Mouse (Mus musculus) ovary, adult 18-20 months (tissue): ENCODE results near the gene Nmu.

Experiments
- DNase-seq: peaks from one replicate; pipeline ENCODE4 v3.0.0; 2022; ENCODE audit warnings: low spot score, mixed read lengths

Gene Nmu

DNA sequence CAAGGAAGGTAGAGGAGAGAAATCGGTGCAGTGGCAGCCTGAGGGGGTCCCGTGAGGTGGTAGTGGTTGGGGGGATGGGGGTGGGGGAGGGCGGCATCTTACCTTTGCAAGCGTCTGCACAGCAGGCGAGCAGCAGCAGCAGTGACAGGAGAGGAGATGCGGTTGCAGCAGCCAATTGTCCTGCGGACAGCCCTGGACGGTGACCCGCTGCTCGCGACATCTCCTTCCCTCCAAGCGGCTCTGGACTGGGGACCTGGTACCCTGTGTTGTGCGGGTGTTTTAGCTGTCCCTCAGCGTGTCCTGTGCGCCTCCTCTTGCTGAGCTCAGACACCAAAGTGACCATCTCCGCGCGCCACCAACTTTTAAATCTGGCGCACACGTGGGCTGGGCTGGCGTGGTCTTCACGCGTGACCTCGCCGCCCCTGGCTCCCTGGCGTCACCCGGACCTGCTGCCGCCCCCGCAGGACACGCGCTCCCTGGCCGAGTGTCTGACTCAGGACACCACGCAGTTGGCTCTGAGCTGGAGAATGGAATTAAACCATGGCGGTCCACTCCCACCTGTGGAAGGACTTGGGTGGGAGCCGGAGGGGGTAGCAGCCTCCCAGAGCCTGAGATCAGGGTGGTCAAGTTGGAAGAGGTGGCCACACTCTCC is at the start of gene Nmu:
Gene Nmu, minus strand, starts transcription at position 336 of the 652 bp plus-strand sequence.
- no peak for DNase-seq

DNA sequence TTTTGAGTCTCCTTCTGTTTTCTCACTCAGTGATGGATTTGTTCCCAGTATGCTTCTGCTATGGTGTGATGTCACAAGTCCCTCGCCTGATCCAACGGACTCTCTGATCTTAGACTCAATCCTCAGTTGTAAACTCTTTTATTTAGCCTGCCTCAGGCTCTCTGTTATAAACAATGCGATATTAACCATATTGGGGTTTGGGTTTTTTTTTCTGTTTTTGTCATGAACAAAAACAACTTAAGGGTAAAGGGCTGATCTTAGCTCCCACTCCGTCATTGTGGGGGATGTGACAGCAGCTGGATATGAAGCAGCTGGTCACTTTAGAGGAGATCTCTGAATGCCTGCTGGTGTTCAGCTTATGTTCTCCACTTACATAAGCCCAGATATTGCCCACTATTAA is 48.1 kb upstream of the Nmu start:
- no peak for DNase-seq

- DNase-seq: no peak
Measured at GRCm38 (mm10) chr5:76394382-76394781, 30.8 kb upstream of the Nmu start.

GRCm38 (mm10) chr5:76389041-76389795 is 25.6 kb upstream of the Nmu start:
- DNase-seq: no peak

DNA sequence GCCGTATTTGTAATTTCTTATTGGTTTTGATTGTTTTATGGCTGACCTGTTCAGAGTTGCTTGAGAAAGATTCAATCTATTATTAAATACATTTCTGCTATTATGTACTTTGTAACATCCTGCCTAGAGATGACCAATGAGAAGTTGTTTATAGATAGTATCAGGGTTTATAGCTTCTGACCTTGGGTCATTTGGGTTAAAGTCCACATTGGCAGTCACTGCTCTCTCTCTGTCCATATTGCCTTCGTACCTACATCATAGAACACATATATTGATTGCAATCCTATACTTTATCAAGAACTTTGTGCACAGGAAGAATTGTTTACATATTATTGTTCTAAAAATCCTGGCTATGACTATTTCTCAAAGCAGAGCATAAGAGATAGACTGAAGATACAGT is 24.9 kb upstream of the Nmu start:
- DNase-seq: no peak

GRCm38 (mm10) chr5:76383673-76384072 is 20.1 kb upstream of the Nmu start:
- no peak for DNase-seq

DNA sequence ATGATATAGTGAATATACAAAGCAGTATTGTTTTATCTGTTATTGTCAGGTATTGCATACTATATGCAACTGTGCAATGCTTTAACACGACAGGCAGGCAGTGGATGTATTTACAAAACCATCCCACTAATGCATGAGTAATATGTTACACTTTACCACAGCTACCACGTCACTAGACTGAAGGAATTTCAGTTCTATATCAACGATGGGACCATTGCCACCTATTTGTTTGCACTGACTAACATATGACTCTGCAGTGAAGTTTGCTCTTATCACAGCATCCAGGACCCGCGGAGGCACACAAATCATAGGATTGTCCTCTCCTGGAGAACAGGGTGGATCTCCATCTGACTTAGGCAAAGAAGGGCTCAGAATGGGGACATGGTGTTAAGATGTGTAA is 18.2 kb upstream of the Nmu start:
- no peak for DNase-seq

GRCm38 (mm10) chr5:76379216-76379615 is 15.6 kb upstream of the Nmu start:
- DNase-seq: no peak

DNA sequence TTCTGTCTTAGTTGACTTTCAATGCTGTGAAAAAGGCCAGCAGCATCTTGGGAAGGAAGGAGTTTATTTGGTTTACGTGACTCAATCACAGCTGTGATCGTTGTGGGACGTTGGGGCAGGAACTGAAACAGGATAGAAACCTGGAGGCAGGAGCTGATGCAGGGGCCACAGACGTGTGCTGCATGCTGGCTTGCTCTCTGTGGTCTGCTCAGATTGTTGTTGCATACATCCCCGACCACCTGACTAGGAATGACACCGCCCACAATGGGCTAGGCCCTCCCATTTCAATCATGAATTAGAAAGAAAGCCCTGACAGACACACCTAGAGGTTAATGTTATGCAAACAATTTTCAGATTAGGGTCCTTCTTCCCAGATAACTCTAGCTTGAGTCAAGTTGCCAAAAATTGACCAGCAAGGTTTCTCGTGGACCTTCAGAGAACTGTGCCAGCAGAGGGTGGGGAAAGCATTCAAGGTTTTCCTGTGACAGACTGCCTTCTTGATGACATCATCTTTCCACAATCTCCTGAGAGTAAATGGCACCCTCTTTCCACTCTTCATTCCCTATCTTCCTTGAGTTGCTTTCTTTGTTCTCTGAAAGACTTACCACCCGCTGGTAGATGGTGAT is 5.7 kb upstream of the Nmu start:
- no peak for DNase-seq

DNA sequence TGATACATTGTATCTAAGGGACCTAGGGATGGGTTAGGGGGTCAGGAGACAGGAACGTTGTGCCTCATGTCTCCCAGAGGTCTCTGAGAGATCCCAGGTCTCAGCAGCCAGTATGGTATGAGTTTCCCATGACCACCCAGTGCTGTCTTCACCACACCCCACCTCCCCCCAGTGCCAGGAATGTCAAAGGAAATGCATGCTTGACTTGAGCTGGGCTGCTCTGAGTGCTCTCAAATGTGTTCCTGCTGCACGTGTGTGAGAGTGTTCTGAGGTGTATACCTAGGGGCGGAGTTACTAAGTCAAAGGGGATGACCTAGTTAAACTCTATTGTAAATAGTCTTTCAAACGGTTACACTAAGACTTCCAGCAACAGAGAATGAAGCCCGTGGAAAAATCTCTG is 1.8 kb upstream of the Nmu start:
- no peak for DNase-seq

- DNase-seq: no peak
Measured at GRCm38 (mm10) chr5:76360786-76361185, 2.8 kb downstream of the Nmu start.

DNA sequence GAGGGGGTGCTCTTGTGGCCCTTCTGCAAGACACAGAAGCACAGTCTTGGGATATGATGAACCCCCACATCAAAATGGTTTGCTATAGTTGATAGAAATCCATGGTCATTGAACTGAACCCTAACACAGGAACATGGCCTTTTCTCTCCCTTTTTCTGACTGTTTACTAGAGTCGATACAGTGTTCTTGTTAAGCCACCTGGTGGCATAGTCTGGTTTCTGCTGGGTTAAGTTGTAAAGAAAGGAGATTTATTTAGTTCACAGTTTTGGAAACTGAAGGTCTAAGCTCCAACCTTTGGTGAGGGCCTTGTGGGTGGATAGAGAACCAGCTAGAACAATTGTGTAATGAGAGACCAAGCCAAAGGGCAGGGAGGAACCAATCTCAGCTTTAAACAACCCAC is 3.5 kb downstream of the Nmu start:
- DNase-seq: no peak

DNA sequence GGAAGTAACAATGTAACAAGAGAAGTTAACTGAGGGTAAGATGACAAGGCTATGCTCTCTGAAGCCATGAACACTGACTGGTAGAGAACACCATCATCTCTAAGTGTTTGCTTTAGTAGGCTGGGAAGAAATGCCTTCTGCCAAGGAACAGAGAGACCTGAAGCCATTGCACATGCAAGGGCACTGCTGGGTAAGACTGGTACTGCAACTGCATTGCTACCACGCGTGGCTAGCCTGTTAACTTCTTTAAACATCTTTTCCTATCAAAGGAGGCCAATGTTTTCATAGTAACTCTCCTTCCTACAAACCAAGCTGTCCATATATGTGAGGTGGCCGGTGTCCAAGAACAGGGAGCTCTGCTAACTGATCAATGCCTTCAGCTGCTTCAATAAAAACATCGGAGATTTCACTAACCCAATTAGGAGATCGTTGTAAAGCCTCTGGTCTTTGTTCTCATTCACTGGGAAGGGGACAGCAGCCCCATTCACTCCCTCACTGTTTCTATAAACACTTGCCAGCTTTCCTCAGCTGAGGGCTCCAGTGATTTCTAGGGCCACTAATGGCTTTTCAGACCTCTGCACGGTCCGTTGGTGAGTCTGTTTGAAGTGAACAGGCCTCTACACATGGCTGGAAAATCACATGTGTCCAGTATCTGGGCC is 11.5 kb downstream of the Nmu start:
- DNase-seq: no peak

DNA sequence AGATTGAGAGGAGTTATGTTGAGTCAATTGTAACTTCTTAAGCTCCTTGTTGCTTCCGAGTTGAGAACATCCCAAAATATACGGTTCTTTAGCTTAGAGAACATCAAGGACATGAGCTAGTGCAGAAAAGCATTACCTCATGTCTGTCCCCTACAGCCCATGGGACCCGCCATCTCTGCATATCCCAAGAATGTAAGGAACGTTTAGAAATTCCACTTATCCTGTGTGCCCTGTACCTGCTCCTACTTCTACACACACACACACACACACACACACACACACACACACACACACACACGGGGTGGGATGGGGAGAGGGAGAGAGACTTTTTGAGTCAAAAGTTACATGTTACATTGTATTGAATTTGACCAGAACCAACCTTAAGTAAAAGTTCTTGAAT is 12.1 kb downstream of the Nmu start:
- no peak for DNase-seq

DNA sequence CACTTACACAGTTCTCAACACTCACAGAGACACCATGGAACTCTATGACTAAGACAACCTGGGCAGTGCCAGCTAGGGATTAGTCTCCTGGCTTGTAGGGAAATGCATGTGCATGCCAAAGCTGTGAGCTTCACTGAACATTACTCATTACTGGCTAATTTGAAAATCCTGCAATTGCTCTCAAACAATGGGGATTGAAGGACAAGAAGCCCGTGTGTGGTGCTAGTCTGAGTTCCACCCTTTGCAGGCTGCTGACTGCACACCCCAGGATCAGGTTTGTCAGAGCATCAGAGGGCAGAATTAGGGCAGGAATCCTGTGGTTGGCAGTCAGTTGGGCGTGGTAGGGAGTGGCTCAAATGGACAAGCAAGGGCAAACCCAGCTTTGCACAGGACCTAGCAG is 17.5 kb downstream of the Nmu start:
- DNase-seq: no peak

DNA sequence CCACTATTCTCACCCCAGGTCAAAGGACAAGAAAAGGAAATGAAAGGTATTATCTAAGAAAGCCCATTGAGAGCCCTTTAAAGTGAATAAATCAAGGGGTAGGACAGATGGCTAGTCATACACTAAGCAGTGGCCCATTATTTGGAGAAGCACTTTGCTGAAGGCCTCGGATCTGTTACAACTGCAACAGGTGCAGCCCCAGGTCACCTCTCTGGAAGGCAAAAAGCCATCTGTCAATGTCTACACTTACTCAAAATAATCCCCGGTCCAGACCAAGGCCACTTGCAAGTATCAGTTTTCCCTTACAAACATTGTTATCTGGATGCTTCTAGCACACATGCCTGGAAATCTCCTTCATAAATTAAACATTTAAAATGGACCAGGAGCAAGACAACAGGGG is 22.7 kb downstream of the Nmu start:
- no peak for DNase-seq

DNA sequence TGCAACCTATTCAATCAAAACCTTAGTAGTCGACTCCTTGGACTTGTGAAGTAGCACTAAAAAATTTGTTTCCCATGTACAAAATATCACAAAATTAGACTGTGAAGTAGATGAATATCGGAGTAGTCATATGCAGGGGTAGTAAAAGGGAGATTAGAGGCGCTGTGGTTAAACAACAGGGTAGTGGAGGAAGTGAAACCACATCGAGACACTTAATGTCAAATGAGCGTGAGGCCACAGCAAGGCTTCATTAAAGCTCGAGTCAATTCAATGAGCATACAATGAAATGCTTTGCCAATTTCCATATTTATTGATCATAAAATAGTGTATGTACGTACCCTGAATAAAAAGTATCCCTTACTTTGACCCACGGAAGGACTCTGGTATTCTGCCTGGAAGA is 26.5 kb downstream of the Nmu start:
- DNase-seq: no peak

- DNase-seq: no peak
Measured at GRCm38 (mm10) chr5:76333833-76334232, 29.8 kb downstream of the Nmu start.

GRCm38 (mm10) chr5:76330953-76331352 is 32.6 kb downstream of the Nmu start, which contains the start of gene Pdcl2:
Pdcl2 (minus strand) TSS chr5:76331156.
- DNase-seq: no peak

GRCm38 (mm10) chr5:76327296-76327695 is 36.3 kb downstream of the Nmu start:
- no peak for DNase-seq

- no peak for DNase-seq
Measured at GRCm38 (mm10) chr5:76325113-76325512, 38.5 kb downstream of the Nmu start.

DNA sequence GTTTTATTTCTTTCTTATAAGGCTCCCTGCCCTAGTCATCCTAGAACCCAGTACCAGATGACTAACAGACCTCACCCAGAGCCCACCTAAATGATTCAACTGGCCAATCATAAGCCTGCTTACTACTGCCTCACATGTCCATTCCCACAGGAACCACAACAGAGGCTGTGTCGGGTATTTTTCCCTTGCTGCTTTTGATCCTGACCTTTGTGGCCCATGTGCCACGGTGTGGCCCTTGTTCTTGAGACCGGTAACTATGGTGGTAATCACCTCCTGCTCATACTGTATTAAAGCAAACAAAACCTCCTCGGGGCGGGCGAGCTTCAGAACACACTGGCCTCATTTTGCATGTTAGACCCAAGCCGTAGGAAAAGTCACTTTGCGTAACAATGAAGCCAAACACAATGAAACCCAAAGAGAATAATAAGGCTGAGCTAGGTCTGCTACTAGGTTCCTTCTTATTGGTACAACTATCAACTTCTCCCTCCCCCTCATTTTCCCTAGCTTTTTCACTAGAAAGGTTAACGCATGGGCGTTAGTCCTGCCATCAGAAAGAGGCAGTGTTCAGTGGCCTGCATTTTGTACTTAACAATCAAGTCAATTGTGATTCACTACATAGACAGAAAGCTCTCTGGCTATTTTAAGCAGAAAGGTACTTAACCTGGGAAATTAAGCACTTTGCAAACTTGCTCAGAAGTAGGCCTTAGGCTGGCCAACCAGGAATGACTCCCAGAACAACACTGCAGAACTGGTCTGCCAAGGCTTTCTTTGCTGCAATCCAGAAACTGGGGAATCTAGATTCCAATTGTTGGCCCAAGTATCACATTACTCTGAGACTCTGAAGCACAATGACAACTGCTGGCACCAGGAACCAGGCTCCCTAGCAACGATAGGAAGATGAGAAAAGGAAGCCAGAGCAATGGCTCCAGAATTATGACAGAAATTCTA is 42.1 kb downstream of the Nmu start:
- no peak for DNase-seq
